Mouse (Mus musculus): ENCODE data around the gene Slc38a6.

Gene Slc38a6

DNA sequence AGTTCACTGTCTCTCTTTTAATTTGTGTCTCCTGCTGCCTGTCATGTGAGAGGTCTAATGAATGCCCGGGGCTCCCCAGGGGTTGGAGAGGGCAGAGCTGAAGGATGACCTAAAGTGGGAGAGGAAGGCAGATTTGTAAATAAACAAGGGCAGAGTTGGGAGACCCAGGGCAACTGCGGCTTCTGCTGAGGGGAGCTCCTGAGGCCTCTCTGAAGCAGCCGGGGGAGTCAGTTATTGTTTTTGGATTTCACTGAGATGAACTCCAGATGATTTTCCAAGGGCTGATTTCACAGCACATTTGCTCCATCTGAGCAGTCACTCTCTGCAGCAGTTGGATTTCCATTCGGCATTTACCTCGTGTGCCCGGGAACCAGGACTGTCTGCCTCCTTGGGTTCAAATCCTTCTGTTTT lies 107.3 kb downstream of the Slc38a6 start:
- no peak for DNase-seq (ENCODE audit: low read depth)

DNA sequence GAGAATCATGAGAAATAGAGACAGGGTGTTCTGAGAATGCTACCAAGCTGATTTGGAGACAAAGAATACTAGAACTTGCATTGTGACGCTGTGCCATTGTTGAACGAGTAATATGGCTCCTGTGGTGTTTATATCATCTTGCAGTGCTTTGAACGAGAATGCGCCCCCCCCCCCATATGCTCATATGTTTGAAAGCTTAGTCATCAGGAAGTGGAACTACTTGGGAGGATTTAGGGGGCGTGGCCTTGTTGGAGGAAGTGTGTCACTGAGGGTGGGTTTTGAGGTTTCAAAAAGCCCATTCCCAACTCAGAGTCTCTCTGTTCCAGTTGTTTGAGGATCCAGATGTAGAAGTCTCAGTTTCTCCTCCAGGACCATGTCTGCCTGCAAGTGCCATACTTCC lies 108.0 kb downstream of the Slc38a6 start:
- no peak for DNase-seq (ENCODE audit: low read depth)

GRCm38 (mm10) chr12:73399426-73399825 lies 112.8 kb downstream of the Slc38a6 start:
- no peak for DNase-seq (ENCODE audit: low read depth)

DNA sequence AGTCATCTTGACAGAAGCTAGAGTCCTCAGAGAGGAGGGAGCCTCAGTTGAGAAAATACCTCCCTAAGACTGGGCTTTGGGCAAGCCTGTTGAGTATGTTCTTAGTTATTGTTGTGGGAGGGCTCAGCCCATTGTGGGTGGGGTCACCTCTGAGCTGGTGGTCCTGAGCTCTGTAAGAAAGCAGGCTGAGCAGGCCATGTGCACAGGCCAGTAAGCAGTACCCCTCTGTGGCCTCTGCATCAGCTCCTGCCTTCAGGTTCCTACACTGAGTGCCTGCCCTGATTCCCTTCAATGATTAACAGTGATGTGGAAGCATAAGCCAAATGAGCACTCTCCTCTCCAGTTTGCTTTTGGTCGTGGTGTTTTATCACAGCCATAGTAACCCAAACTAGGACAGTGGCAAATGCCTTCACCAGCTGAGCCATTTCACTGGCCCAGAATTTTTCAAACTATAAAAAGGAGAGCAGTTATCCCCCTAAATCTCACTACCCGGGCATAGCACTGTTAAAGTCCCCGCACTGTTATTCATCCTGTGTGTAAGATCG lies 114.0 kb downstream of the Slc38a6 start:
- no peak for DNase-seq (ENCODE audit: low read depth)

GRCm38 (mm10) chr12:73401520-73402130 lies 115.0 kb downstream of the Slc38a6 start:
- no peak for DNase-seq (ENCODE audit: low read depth)

DNA sequence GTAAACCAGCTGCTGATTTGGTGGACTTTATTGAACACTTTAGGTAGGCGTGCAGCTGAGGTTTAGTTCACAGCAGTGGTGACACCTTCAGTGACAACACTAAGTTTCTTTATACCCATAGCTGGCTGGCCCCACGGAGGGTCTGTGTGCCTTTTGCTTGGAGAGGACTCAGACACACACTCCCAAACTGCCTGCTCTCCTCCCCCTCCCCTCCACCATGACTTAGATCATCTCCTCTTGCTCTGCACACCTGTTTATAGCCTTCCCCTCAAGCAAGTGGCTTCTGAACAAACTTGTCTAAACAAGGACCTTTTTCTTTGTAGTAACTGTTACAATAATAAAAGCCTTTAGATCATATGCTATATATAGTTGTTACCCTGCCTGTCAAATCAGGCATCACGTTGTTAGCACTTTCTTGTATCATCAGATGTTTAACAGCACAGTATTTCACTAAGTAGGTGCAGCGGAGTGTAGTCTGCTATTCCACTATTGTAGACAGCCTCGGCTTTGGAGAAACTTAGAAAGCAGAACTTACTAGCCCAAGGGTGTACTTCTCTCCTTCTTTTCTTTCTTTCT lies 115.6 kb downstream of the Slc38a6 start:
- DNase-seq (ENCODE audit: low read depth): no peak

DNA sequence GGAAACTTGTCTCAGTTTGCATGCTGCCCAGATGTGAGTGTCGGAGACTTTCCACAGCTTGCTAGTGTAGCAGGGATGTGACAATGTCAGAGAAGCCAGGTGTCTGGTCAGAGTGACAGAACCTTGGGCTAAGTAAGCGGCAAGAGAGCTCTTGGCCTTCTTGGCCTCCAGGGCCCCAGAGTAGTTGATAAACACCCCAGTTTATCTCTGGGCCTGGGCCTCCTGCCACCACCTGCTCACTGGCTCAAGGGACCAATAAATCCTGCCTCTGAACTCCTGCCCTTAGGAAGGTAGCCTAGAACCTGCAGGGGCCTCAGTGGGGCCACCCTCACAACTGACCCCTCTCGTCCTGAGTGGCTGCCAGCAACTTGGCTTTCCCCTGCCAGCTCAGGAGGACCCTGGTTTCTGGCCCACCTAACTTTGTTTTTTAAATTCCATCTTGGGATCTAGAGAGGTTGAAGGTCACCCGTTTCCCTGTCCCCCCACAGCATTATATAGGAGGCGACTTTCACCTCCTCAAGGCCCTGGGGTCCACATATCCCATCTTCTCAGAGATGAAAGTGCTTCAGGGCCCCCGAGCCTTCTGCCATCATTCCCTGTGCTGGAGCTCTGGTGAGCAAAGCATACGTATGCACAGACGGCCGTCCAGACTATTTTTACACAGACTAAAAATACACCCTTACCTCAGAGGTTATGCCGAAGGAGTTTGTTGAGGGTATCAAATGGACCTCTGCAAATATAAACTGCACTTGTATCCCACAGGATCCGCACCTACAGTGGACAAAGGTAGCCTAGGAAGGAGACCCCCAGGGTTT lies 116.5 kb downstream of the Slc38a6 start:
- DNase-seq (ENCODE audit: low read depth): no peak
